Mouse (Mus musculus) thymus, postnatal 36 days (tissue): ENCODE results near the gene Plpp2.

Experiments used
- DNase-seq, 2 experiments: peaks; one replicate each; pipeline ENCODE4 v3.0.0; 2022; ENCODE audit warnings: mixed read lengths in 2 of 2

Gene Plpp2

DNA sequence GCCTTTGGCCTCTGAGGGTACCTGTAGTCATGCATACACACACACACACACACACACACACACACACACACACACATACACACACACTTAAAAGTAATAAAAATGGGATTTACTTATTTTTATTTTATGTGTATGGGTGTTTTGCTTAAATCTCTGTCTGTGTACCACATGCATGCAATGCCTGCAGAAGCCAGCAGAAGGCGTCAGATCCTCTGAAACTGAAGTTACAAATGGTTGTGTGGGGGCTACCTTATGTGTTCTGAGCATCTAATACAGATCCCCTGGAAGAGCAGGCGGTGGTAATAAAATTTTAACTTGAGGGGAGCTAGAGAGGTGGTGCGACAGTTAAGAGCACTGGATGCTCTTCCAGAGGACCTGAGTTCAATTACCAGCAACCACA is 5.5 kb downstream of the Plpp2 start:
- no peak for DNase-seq

DNA sequence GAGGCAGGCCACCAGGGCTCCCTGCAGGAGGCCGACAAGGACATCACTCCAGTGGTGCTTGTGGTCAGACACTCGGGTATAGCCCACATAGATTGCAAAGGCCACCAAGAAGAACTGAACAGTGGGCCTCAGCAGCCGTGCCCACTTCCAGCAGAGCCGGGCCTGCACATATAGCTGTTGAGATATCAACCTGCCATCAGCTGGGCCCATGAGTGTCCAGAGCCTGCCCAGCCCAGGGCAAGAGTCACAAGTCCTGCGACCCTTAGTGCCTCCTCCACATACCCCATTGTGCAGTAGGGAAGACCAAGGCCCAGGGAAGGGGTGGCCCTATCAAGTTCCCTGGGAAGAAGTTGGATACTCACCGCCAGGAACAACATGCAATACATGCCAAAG is 6.1 kb downstream of the Plpp2 start:
- DNase-seq = no peak

DNA sequence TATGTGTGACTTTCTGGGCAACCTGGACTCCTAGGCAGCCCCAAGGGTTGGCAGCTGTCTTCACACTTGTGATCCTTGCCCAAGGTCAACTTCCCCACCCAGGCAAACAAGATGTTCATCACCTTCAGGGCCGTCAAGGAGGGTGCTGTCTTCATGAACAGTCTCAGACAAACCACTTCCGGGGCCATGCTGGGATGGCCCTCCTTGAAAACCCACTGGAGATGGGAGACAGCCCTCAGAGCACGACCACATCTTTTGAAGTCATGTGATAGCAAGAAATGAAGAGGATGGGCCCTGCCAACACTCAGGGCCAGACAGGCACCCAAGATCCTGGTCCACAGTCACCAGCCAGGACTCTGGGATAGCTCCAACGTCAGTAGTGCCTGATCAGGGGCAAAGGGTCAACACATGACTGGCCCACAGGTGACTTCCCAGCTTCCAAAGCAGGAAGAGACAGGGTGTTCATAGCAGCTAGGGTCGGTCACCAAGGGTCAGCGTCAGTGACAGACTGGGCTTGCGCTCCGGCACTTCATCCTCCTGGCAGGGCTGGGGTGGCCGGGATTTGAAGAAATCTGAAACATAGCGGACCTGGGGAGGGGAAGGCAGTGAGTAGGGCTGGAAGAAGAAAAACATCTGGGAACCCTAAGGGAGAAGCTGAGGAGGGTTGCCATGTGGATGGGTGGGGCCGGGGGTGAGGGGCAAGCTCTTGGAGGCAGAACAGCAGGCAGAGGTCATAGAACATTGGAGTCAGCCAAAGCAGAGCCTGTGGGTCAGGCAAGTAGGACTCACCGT is 6.7 kb downstream of the Plpp2 start:
- no peak for DNase-seq

DNA sequence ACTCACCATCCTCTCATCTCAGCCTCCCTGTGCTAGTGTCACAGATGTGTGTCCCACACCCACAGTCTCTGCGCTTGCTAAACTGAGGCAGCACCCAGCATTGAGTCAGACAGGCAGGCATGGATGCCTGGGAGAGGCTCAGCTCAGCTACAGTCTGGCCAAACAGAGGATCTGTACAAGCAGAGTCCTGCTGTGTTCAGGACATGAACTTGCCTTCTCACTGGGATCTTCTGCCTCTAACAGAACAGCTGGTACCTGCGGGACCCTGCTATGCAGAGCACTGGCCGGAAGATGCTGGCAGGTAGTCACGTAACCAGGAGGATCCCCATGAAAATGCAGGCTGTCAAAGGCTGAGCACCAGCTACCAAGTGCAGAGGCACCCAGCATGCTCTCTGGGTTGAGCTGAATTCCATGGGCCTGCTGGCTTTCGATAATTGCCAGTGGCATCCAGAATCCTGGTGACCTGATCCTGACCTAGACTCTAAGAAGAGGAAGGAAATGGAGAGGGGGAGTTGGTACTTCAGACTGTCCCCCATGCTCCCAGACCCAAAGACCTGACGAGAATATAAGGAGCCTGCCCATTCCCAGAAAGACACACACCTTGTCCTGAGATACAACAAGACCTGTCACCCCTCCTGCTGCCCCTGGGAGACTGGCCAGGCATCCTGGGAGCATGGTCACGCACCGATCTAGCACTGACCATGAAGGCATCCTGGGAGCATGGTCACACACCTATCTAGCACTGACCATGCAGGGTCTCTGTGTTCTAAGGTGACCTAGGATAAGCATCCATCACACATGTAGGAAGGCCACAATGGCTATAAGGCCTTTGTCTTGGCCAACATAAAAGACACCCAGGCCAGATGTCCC is 7.9 kb downstream of the Plpp2 start:
- no peak for DNase-seq

DNA sequence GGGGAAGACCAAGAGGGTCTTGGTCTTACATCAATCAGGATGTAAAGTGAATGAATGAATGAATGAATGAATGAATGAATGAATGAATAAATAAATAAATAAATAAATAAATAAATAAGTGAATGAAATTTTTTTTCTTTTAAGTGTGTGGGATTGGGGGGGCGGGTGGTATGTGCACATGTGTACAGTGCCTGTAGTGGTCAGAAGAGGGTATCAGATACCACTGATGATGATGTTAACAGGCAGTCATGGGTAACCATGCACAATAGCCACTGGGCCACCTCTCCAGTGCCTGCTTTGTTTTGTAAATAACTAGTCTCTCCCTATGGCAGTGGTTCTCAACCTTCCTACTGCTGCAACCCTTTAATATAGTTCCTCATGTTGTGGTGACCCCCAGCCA is 9.2 kb downstream of the Plpp2 start:
- no peak for DNase-seq

DNA sequence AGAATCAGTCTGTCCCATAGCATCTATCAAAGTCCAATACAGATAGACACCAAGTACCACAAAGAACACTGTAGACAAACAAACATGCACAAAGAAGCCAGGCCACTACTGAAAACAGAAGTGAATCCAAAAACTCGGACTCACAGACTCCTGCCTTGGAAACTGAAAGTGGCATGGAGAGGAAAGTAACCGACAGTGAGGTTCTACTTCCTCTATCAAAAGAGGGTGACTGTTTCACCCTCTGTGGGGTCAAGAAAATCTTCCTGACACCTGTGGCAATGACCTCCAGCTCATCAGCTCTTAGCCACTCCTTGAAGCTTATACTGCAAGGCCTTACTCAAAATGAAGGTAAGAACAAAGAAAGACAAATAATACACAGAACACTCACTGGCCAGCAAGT is 26.9 kb downstream of the Plpp2 start:
- no peak for DNase-seq

DNA sequence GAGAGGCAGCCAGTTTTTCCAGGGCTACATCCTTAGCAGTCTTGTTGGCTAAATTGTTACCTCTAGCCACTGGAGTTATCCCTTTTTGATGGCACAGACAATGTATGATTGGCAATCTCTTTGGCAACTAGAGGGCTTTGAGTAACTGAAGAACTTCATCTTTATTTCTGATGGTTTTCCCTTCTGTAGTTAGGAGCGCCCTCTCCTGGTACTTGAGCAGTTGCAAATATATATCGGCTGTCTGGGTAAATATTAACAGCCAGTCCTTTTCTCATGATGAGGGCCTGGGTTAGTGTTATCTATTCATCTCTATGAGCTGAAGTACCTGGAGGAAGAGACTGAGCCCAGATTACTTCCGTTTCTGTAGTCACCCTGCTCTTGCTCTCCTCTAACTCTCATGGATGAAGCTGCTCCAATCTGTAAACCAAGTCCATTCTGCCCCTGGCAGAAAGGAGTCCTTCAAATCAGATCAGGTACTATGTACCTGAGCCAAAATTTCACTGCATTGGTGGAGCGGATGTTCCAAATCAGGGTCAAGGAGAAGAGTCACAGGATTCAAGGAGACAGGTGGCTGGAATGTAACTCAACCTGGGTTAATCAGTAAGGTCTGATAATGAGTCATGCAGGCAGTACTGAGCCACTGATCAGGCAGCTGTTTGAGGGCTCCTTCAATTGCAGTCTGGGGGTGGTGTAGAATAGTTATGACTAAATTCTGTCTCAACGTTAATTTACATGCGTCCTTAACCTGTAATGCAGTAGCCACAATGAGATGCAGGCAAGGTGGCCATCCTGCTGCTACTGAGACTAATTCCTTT is 30.6 kb downstream of the Plpp2 start:
- DNase-seq = no peak

DNA sequence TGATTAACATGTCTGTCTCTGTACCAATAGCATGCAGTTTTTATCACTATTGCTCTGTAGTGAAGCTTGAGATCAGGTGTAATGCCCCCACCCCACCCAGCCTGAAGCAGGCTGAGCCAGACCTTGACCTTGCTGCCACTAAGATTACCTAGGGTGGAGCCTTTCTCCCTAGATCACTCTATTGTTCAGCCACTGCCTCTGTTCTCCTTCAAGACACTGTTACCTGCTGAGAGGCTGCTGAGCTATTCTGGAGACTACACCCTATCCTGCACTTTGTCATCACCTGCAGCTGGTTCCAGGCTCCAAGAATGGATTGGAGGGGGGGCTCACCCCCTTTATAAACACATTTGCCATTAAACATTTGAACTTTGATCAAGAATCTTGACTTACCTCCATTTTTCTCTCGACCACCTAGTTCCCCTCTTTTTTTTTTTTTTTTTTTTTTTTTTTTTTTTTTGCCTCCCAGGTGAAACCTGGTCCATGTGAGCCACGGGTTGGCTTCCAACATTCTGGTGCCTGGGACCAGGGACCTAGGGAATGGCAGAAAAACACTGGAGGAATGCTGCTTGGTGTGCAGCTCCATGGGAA is 36.8 kb downstream of the Plpp2 start:
- DNase-seq = no peak

DNA sequence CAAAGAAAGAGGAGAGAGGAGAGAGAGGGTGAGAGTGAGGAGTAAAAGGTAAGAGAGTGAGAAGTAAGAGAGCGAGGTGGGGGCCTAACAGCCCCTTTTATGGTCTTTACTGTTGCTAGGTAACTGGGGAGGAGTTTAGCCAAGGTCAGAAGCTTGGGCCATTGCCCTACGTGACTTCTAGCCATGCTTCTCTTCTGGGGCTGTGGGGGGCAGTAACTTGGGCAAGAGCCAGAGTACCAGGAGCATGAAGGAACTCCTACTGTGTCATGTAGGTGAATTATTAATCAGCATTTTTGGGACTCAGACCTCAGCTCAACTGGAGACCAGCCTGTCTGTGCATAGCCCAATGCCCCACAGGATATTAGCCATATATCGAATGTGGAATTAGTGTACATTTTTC is 37.7 kb downstream of the Plpp2 start:
- no peak for DNase-seq
